Mouse (Mus musculus) right cerebral cortex, adult 18-20 months (tissue): ENCODE measurements at regions not wholly inside any gene's neighbourhood (a gene's known extent, or its start where the extent isn't known, plus 50 kb on each side); places are given as distances from the start of the nearest gene placed in this dataset.

Source experiments
- DNase-seq: peaks from one replicate; pipeline ENCODE4 v3.0.0; 2022; ENCODE audit warnings: mixed read lengths

DNA sequence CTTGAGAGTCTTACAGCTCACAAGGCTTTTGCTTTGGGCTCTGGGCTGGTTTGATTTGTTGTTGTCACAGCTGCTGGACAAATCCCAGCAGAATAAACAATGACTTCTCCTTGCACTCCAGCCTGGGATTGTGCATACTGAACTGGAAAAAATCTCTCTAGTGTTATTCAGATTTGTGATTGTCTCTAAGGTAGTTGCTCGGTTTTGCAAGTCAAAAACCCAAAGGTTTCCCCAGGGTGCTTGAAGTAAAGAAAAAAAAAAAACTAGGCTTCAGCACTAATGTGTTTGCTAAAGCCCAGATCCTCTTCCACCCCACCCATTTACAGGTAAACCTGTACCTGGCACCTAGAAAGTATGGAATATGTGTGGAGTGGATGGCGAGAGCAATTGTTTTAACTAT lies 149.5 kb upstream of the Spef2 start:
- no peak for DNase-seq

DNA sequence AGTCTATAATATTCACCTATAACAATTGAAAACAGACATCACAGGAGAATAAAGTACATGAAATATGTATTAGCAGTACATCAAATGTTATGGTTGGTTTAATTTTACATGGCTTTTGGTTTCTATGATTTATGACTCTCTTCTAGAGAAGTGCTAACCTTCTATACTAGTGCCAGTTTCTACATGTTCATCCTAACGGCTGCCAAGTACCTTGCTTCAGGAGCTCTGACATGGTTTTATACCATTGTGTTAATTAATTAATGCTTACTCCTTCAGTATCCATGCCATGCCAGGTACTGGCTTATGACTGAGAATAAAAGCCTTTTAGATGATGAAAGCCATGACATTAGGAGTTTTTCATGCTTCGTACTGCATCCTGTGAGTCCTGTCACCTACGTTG lies 144.5 kb upstream of the Spef2 start:
- DNase-seq: no peak

DNA sequence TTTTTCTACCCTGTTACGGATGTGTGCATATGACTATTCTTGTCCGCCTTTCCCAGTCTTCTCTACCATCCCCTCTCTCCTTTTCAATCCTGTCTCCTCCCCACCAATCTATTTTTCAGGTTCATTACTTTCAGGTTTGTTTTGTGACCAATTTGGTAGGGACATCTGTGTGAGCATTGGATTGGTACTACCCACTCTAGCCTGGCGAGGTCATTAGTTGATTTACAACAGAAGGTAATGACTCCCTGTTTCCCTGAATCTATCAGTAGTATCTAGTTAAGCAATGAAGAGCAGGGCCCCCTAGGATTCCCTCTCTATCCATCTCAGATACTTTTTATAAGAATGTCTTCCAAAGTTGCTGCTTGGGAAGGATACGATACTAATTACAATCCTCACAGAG lies 143.5 kb upstream of the Spef2 start:
- no peak for DNase-seq

DNA sequence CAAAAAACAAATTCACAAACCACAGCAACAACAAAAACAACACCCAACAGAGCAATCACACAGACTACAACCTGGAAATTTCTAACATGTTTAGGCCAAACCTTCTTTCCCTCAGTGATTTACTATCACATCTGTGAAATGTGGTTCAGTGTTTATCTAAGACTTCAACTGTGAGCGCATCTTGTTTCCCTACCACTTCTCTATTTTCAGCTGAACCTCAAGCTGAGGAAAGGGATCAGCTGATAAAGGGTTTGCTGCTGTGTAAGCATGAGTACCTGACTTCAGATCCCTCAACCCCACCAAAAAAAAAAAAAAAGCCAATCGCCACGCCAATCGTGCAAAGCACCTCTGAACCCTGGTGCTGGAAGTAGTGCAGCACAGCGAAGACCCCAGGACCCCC lies 142.8 kb upstream of the Spef2 start:
- no peak for DNase-seq

DNA sequence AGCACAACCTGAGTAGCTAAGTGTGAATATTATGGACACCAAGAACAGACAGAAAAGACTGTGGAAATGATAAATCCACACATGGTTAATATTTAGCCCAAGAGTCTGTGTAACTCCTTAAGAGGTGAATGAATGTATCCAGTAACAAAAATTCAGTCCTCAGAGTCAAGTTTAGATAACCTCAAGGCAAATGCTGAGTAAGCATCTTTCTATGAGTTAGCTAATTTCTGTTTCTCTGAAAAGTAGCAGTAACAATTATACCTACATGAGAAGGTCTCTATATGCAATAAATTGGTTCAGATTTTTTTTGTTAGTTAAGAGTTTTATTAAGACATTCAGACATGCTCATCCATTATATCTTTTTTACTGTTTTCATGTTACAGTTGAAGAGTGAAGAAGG lies 127.1 kb upstream of the Spef2 start:
- no peak for DNase-seq

DNA sequence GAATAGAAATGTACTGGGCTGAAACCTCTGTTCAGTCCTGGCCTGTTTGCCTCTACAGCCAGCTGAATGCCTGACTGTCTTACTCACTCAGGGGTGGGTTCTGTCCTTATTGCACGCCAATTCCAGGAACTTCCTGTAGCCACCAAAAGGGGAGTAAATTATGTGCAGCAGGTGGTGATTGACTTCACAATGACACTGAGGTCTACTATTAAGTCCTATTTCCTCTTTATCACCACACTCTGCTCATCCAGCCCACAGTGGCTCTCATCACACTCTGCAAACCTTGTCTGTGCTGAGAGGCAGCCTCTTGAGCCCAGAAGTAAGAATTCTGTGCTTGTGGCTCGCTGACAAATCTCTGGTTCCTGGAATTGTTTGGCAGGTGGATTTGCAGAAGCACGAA lies 121.5 kb upstream of the Spef2 start:
- no peak for DNase-seq

DNA sequence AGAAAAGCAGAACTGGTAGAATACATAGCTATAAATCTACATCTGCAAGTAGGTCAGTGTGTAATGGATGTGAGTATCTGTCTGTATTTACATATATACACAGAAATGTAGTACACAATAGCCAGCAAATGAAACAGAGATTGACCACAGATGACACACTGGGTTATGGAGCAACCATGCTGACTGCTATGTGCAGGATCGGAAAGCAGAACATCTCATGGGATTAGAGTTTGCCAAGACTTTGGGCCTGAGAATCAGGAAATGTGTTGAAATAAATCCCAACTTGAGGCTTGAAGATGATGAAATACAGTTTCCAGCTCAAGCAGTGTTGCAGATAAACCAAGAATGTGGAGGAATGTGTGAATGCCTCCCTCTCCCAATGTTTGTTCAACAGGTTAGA lies 116.1 kb upstream of the Spef2 start:
- DNase-seq: no peak

DNA sequence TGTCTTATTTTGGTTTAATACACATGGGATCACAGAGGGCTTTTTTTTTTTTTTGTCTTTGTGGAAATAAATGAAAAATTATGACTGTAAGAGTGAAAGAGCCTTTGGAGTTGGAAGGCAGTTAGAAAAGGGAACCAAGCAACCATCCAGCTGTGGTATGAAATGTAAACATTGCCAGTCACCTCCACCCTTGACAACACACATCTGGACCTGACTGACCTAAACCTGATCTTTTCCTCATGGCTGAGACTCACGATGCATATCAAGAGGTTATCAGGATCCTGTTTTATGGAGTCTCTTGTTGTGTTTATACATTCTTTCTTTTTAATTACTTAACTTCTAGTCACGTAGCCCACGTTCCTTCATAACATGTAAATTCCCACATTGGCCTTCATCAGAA lies 113.2 kb upstream of the Spef2 start:
- DNase-seq: no peak

DNA sequence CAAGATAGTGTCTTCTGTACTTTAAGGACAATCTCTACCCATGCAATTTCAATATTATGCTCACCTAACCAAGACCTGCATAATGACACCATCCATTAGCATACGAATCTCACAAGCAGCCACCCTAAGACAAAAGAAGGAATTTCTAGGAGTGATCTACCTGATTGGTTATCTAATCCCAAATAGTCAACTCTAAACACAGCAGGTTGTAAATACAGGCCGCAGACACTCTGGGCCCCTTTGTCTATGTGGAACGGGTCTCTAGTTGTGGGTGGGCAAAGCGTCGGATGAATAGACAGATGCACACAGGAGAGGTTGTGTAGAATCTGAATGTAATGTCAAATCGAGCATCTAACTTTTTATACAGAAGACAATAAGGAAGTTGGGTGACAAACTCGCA lies 91.0 kb upstream of the Spef2 start:
- no peak for DNase-seq

DNA sequence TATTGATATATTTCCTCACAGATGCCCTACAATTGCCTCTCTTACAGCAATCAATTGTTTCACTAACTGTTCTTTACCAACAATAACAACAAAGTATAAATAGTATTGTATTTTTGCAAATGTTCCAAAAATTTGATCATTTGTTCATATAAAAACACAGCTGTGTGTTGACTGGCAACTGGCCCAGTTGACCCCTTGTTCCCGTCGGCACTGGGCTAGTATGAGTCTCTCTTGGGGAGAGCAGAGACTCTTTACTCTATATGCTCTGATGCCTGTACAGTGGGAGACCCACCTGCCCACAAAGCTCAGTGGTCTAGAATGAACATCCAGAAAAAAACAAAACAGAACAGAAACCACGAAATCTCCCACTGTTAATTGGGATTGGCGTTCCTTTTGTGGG lies 86.4 kb upstream of the Spef2 start:
- no peak for DNase-seq

DNA sequence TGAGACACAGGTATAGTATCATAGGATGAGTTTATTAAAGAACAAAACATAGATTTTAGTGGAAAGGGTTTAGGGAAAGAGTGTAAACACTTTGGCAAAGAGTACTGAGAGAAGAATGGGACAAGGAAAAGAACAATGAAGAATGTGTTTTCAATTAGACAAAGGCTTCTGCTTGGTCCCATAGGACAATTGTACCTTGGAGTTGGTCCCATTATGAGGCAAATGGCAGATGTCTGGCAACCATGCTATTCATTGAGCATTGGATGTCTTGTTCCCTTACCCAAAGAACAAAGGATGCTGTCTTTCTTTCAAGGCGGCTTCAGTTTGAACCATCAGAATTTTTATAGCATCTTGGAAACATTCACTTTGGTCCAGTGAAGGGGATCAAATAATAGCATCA lies 55.8 kb upstream of the Spef2 start:
- DNase-seq: peak; percentile 1
